Mouse (Mus musculus): Measurements from ENCODE around the gene Zdhhc23. TPM values are rescaled to one million over a fixed set of nuclear protein-coding genes. Genes with fewer than 3 reads are reported as not detected.

Gene Zdhhc23
- total and polyA plus RNA-seq, 2 experiments = 0.09 to 0.32 TPM

DNA sequence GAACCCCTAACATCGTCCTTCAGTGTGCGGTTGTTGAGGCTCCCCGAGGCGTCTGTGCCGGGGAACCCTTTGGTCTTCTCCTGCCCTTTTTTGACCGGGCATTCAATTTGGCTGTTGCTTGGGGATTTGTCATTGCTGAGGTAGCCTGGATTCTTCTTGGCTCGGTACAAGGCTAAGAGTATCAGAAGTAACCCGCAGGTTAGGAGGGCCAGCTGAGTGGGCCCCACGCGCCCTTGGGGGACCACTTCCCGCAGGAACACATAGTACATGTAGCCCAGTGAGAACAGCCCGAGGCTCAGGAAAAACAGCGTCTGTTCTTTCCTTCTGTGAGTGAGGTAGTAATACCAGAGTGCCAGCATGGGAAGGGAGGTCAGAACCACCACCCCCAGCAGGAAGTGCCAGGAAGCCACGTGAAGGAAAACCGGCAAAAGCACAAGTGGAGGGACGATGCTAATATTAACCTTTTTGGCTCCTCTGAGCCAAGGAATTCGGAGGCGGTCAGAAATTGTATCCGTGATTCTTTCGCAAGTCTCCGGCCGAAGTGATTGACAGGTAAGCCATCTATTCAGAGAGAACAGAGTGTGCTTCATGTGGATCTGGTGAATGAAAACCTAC lies 5.9 kb downstream of the Zdhhc23 start:
- no peaks in the 10 kb centered on the region for H3K4me1 ChIP-seq (ENCODE audit: control insufficient read depth, insufficient read depth, low read length)
- no peak overlapping the region for H3K4me3 ChIP-seq (ENCODE audit: insufficient read depth, low read depth, low read length)
- no peak for DNase-seq (ENCODE audit: extremely low read depth, low read depth, low spot score)
- no peaks in the 10 kb centered on the region for H3K79me2 ChIP-seq (ENCODE audit: control insufficient read depth, insufficient read depth, low read length)
- H3K36me3 ChIP-seq (ENCODE audit: control insufficient read depth, insufficient read depth, low read length) = no peaks in the 10 kb centered on the region
- no peak overlapping the region for H3K27ac ChIP-seq (replicated peaks; ENCODE audit: insufficient read depth, low read depth, low read length)
- no peaks in the 10 kb centered on the region for H3K27me3 ChIP-seq (ENCODE audit: control insufficient read depth, insufficient read depth, low read length)
- H3K9ac ChIP-seq (ENCODE audit: low read depth, low read length) = no peak overlapping the region
- TF ChIP-seq POLR2A (IDR thresholded peaks at IDR 0.05; ENCODE audit: extremely low read depth, insufficient read depth, low read length) (no peak), CTCF (IDR thresholded peaks at IDR 0.05; ENCODE audit: low read depth, low read length) (no peak)
- 88% methylated on average over 22 of the region's 22 CpGs for WGBS

DNA sequence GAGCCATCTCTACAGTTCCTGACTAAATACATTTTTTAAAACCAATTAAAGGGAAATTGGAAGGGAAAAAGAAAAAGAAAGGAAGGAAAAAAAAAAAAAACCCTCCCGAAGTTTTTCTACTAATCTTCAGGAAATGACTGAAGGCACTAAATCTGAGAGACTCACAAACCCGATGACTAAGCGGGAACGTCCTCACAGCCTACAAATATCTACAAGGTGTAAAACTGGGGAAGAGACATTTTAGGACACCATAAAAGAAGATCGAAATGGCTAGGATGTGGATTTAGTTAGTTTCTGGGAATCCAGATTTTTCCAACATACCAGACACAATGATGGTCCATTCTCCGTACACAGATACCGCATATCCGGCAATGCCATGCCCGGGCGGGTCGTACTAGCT lies 6.4 kb downstream of the Zdhhc23 start:
- H3K4me3 ChIP-seq (ENCODE audit: insufficient read depth, low read depth, low read length) = no peak overlapping the region
- DNase-seq (ENCODE audit: extremely low read depth, low read depth, low spot score) = no peak
- H3K27ac ChIP-seq (replicated peaks; ENCODE audit: insufficient read depth, low read depth, low read length) = no peak overlapping the region
- H3K79me2 ChIP-seq (ENCODE audit: control insufficient read depth, insufficient read depth, low read length) = no peaks in the 10 kb centered on the region
- no peaks in the 10 kb centered on the region for H3K27me3 ChIP-seq (ENCODE audit: control insufficient read depth, insufficient read depth, low read length)
- no peaks in the 10 kb centered on the region for H3K4me1 ChIP-seq (ENCODE audit: control insufficient read depth, insufficient read depth, low read length)
- TF ChIP-seq CTCF (IDR thresholded peaks at IDR 0.05; ENCODE audit: low read depth, low read length) = no peak
- no peak for TF ChIP-seq POLR2A (IDR thresholded peaks at IDR 0.05; ENCODE audit: extremely low read depth, insufficient read depth, low read length)
- H3K9ac ChIP-seq (ENCODE audit: low read depth, low read length) = no peak overlapping the region
- no peaks in the 10 kb centered on the region for H3K36me3 ChIP-seq (ENCODE audit: control insufficient read depth, insufficient read depth, low read length)
- WGBS = 87% methylated on average over 11 of the region's 11 CpGs

DNA sequence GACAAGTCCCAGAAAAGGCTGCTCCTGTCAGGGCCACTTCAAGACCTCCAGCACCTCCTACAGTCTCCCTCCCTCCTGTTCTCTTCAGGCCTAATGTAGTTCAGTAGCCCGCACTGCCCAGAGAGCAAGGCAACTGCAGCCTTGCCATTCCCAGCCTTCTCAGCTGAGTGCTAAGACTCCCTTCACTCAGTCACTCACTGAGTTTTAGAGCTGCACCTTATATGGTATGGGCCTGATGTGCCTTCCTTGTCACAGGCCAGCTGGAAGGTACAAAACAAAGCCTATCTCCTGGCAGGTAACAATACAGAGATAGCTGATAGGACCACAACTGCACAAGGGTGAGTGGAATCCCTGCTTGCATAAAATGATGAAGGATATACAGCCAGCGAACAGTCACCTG lies 7.2 kb downstream of the Zdhhc23 start:
- Histone ChIP-seq H3K36me3 (ENCODE audit: control insufficient read depth, insufficient read depth, low read length) (no peaks in the 10 kb centered on the region), H3K9ac (ENCODE audit: low read depth, low read length) (no peak overlapping the region), H3K79me2 (ENCODE audit: control insufficient read depth, insufficient read depth, low read length) (no peaks in the 10 kb centered on the region), H3K27ac (replicated peaks; ENCODE audit: insufficient read depth, low read depth, low read length) (no peak overlapping the region), H3K4me3 (ENCODE audit: insufficient read depth, low read depth, low read length) (no peak overlapping the region), H3K4me1 (ENCODE audit: control insufficient read depth, insufficient read depth, low read length) (no peaks in the 10 kb centered on the region), H3K27me3 (ENCODE audit: control insufficient read depth, insufficient read depth, low read length) (no peaks in the 10 kb centered on the region)
- TF ChIP-seq CTCF (IDR thresholded peaks at IDR 0.05; ENCODE audit: low read depth, low read length) = no peak
- TF ChIP-seq POLR2A (IDR thresholded peaks at IDR 0.05; ENCODE audit: extremely low read depth, insufficient read depth, low read length) = no peak
- no peak for DNase-seq (ENCODE audit: extremely low read depth, low read depth, low spot score)
- WGBS = 98% methylated on average over 2 of the region's 2 CpGs

DNA sequence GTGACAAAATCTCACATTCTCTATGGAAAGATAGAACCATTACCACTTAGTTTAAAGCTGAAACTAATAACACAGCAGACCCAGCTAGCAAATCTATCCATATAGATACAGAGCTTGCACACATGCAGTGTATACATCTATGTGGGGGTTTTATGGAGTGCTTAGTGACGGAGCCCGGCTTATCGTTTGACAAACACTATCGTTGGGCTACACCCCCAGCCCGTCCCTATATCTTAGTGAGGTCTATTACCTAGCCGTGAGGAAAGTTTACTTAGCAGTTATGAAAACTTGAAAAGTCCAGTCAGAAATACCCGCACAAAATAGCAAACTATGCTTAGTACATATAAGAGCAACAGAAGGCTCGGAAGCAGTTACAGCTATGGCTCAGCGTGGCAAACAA lies 7.8 kb downstream of the Zdhhc23 start:
- H3K4me1 ChIP-seq (ENCODE audit: control insufficient read depth, insufficient read depth, low read length) = no peaks in the 10 kb centered on the region
- no peak overlapping the region for H3K4me3 ChIP-seq (ENCODE audit: insufficient read depth, low read depth, low read length)
- WGBS = 91% methylated on average over 9 of the region's 9 CpGs
- TF ChIP-seq POLR2A (IDR thresholded peaks at IDR 0.05; ENCODE audit: extremely low read depth, insufficient read depth, low read length) = no peak
- no peak for TF ChIP-seq CTCF (IDR thresholded peaks at IDR 0.05; ENCODE audit: low read depth, low read length)
- no peak for DNase-seq (ENCODE audit: extremely low read depth, low read depth, low spot score)
- no peaks in the 10 kb centered on the region for H3K27me3 ChIP-seq (ENCODE audit: control insufficient read depth, insufficient read depth, low read length)
- H3K36me3 ChIP-seq (ENCODE audit: control insufficient read depth, insufficient read depth, low read length) = no peaks in the 10 kb centered on the region
- no peak overlapping the region for H3K27ac ChIP-seq (replicated peaks; ENCODE audit: insufficient read depth, low read depth, low read length)
- no peaks in the 10 kb centered on the region for H3K79me2 ChIP-seq (ENCODE audit: control insufficient read depth, insufficient read depth, low read length)
- no peak overlapping the region for H3K9ac ChIP-seq (ENCODE audit: low read depth, low read length)

GRCm38 (mm10) chr16:43971189-43971588 lies 8.4 kb downstream of the Zdhhc23 start:
- Histone ChIP-seq H3K27me3 (ENCODE audit: control insufficient read depth, insufficient read depth, low read length) (no peaks in the 10 kb centered on the region), H3K4me3 (ENCODE audit: insufficient read depth, low read depth, low read length) (no peak overlapping the region), H3K27ac (replicated peaks; ENCODE audit: insufficient read depth, low read depth, low read length) (no peak overlapping the region), H3K4me1 (ENCODE audit: control insufficient read depth, insufficient read depth, low read length) (no peaks in the 10 kb centered on the region), H3K79me2 (ENCODE audit: control insufficient read depth, insufficient read depth, low read length) (no peaks in the 10 kb centered on the region), H3K36me3 (ENCODE audit: control insufficient read depth, insufficient read depth, low read length) (no peaks in the 10 kb centered on the region), H3K9ac (ENCODE audit: low read depth, low read length) (no peak overlapping the region)
- TF ChIP-seq POLR2A (IDR thresholded peaks at IDR 0.05; ENCODE audit: extremely low read depth, insufficient read depth, low read length) (no peak), CTCF (IDR thresholded peaks at IDR 0.05; ENCODE audit: low read depth, low read length) (no peak)
- DNase-seq (ENCODE audit: extremely low read depth, low read depth, low spot score) = no peak
- 91% methylated on average over 11 of the region's 11 CpGs for WGBS

DNA sequence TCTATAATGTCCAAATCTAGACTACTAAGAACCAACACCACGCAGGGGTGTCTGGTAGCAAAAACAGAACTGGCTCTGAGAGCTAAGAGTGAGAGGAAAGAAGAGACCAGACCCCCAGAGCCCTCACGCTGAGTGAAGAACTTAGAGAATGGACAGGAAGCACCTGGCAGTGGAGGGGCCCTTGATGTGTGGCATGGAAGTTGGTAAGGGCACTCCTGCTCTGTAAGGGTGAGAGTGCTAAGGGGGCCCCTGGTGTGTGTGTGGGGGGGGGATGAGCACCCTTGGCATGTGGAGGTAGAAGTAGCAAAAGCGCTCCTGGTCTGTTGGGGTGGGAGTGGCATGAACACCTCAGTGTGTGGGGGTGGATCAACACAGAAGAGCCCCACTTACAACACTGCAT lies 9.2 kb downstream of the Zdhhc23 start:
- 96% methylated on average over 3 of the region's 3 CpGs for WGBS
- Histone ChIP-seq H3K79me2 (ENCODE audit: control insufficient read depth, insufficient read depth, low read length) (no peaks in the 10 kb centered on the region), H3K36me3 (ENCODE audit: control insufficient read depth, insufficient read depth, low read length) (no peaks in the 10 kb centered on the region), H3K9ac (ENCODE audit: low read depth, low read length) (no peak overlapping the region), H3K27me3 (ENCODE audit: control insufficient read depth, insufficient read depth, low read length) (no peaks in the 10 kb centered on the region), H3K27ac (replicated peaks; ENCODE audit: insufficient read depth, low read depth, low read length) (no peak overlapping the region), H3K4me3 (ENCODE audit: insufficient read depth, low read depth, low read length) (no peak overlapping the region), H3K4me1 (ENCODE audit: control insufficient read depth, insufficient read depth, low read length) (no peaks in the 10 kb centered on the region)
- TF ChIP-seq CTCF (IDR thresholded peaks at IDR 0.05; ENCODE audit: low read depth, low read length) = no peak
- no peak for TF ChIP-seq POLR2A (IDR thresholded peaks at IDR 0.05; ENCODE audit: extremely low read depth, insufficient read depth, low read length)
- no peak for DNase-seq (ENCODE audit: extremely low read depth, low read depth, low spot score)
